Mouse (Mus musculus) limb, embryonic 13.5 days (tissue): ENCODE measurements around the gene Zfp618. TPM values are rescaled to one million over a fixed set of nuclear protein-coding genes. Genes with fewer than 3 reads are reported as not detected.

Experiments
- ATAC-seq: fragments of 200-750 bp; cut with Nextera tagmentation; 2 replicates; pipeline ENCODE4 v1.8.0; 2017; ENCODE audit warnings: low read depth, moderate number of reproducible peaks, moderate TSS enrichment; ENCODE audit not compliant: low FRiP score
- H3K27ac ChIP-seq: fragments of 300-500 bp; sonication (generic); 2 replicates; pipeline ENCODE4 v1.5.1; 2015; ENCODE audit warnings: inconsistent platforms, mild to moderate bottlenecking, moderate library complexity
- H3K27me3 ChIP-seq: fragments of 300-500 bp; sonication (generic); 2 replicates; pipeline ENCODE4 v1.6.1; 2015; ENCODE audit warnings: mild to moderate bottlenecking, inconsistent platforms
- H3K36me3 ChIP-seq: fragments of 300-500 bp; sonication (generic); 2 replicates; pipeline ENCODE4 v1.6.1; 2015; ENCODE audit warnings: inconsistent platforms, mild to moderate bottlenecking, moderate library complexity
- H3K4me1 ChIP-seq: fragments of 300-500 bp; sonication (generic); 2 replicates; pipeline ENCODE4 v1.6.1; 2015; ENCODE audit warnings: inconsistent platforms
- H3K4me2 ChIP-seq: fragments of 300-500 bp; sonication (generic); replicated peaks from 2 replicates; pipeline ENCODE4 v1.6.1; 2015; ENCODE audit warnings: inconsistent platforms, mild to moderate bottlenecking, moderate library complexity
- H3K4me3 ChIP-seq: fragments of 300-500 bp; sonication (generic); 2 replicates; pipeline ENCODE4 v1.5.1; 2015; ENCODE audit warnings: moderate library complexity, mild to moderate bottlenecking, inconsistent platforms
- H3K9ac ChIP-seq: fragments of 300-500 bp; sonication (generic); 2 replicates; pipeline ENCODE4 v1.6.1; 2015; ENCODE audit warnings: mild to moderate bottlenecking, inconsistent platforms
- H3K9me3 ChIP-seq: fragments of 300-500 bp; sonication (generic); 2 replicates; pipeline ENCODE4 v1.6.1; 2016; ENCODE audit warnings: inconsistent platforms
- WGBS: fragments of 180-500 bp; shearing (Covaris S2); methylation state at CpG from one replicate; pipeline ENCODE4 v1.1.7; 2015; 5-methylcytosine and 5-hydroxymethylcytosine counted together
- polyA plus RNA-seq: library from polyadenylated mRNA; unstranded; fragments of >200 nt; fragmentation: Nextera tagmentation; extraction: Ambion mirVana; gene quantifications from 2 replicates; pipeline ENCODE4 v1.2.1, GENCODE M21; 2015

Zfp618 gene
- polyA plus RNA-seq, 1 experiment from 2014 or later = 39.2 TPM

DNA sequence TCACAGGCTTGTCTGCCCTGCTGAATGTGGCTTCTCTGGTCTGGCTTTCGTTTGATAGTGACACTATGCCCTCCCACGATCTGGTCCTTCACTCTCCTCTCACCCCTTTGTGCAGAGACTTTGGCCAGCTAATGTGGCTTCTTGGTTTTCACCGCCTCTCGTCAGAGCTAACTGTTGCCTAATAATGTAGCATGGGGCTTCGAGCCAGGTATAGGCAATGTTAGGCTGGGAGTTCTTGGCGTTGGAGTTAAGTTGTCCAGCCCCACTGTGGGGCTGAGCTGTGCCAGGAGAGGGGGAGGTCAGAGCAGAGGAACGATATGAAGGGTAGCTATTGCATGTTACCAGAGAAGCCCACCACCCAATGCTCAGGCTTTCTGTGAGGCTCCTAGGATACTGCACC is 34.5 kb downstream of the Zfp618 start:
- peaks cover 34% of the 10 kb centered on the region for H3K36me3 ChIP-seq
- H3K4me3 ChIP-seq = no peak overlapping the region
- ATAC-seq = no peak
- no peak overlapping the region for H3K4me2 ChIP-seq
- H3K27ac ChIP-seq = no peak overlapping the region
- WGBS = 75% methylated on average over 7 of the region's 7 CpGs
- H3K27me3 ChIP-seq = no peaks in the 10 kb centered on the region
- 0 out of 2 replicates have a peak, but pooled peaks cover 4% of the 10 kb centered on the region for H3K9me3 ChIP-seq
- no peak overlapping the region for H3K9ac ChIP-seq
- H3K4me1 ChIP-seq = peaks cover 58% of the 10 kb centered on the region

GRCm38 (mm10) chr4:63000316-63001055 is 35.1 kb downstream of the Zfp618 start:
- ATAC-seq = no peak
- Histone ChIP-seq H3K27ac (no peak overlapping the region), H3K9me3 (no peaks in the 10 kb centered on the region), H3K9ac (no peak overlapping the region), H3K27me3 (no peaks in the 10 kb centered on the region), H3K4me1 (peaks cover 64% of the 10 kb centered on the region), H3K4me2 (no peak overlapping the region), H3K36me3 (peaks cover 30% of the 10 kb centered on the region), H3K4me3 (no peak overlapping the region)
- 77% methylated on average over 11 of the region's 11 CpGs for WGBS

DNA sequence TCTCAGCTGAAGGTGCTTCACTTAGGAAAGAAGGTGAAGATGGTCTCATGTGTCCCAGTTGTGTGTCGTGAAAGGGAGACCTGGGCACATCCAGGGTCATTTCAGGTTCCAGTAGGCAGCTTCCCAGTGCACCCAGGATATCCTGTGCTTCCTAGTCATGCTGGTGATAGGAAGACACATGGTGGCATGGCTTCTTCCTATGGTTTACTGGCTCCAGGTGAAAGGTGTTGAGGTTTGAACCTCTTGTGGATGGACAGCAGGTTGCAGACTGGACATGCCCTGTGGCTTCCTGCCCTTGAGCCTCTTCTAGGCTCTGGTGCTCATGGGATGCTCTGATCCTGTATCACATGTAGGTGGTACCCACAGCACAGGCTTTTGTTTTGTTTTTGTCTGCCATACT is 37.0 kb downstream of the Zfp618 start:
- Histone ChIP-seq H3K4me1 (peaks cover 65% of the 10 kb centered on the region), H3K27me3 (no peaks in the 10 kb centered on the region), H3K4me3 (no peak overlapping the region), H3K9ac (no peak overlapping the region), H3K9me3 (no peaks in the 10 kb centered on the region), H3K27ac (no peak overlapping the region), H3K36me3 (peaks cover 16% of the 10 kb centered on the region), H3K4me2 (no peak overlapping the region)
- 81% methylated on average over 1 of the region's 1 CpGs for WGBS
- no peak for ATAC-seq

DNA sequence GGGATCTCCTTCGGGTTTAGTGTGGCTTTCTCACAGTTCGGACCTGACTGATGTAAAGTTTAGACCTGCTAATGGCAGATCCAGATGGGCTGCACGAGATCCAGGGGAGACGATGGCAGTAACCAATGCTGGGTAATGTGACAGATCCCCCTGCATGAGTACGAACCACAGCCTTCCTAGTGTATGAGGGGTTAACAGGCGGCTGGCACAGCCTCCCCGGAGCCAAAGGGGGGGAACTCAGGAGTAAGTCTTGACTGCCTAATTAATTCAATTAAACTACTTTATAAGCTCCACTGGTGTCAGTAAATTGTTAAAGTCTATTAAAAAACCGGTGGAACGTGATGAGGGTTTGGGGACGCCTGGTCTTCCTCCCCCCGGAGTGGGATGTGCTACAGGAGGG is 39.1 kb downstream of the Zfp618 start:
- Histone ChIP-seq H3K27ac (no peak overlapping the region), H3K4me3 (no peak overlapping the region), H3K4me2 (no peak overlapping the region), H3K36me3 (0 out of 2 replicates have a peak, but pooled peaks cover 11% of the 10 kb centered on the region), H3K9ac (no peak overlapping the region), H3K4me1 (peaks cover 48% of the 10 kb centered on the region), H3K27me3 (no peaks in the 10 kb centered on the region), H3K9me3 (no peaks in the 10 kb centered on the region)
- ATAC-seq = no peak
- WGBS = 59% methylated on average over 11 of the region's 11 CpGs

DNA sequence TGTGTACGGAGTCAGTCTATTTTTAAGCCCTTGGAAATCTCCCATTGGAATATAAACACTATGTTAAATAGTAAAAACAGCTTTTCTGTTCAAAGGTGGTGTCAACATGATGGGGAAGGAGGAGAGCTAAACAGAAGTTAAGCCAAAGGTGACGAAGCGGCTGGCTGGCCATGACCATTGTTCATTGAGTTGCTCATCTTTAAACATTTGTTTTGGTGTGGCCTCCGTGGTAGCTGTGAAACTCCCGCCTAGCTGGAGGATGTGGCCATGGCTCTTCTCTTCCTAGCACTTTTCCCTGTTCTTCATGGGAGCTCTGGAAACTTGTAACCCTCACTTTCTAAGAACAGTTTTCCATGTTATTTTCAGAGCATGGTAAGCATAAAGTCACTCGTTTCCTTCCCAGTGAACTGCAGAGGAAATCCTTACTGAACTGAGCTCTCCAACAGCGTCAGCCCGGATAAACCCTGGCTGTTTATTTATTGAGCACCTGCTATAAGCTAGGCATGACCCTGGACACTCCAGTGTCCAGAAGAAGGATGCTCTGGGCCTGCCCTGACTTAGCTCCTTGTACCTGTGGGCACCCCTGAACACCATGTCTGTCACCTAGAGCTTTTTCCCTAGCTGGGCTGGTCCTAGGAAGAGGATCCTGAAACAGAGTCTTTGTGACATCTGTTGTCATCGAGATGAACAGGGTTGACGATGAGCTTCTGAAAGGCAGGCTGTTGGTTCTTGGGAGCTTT is 40.2 kb downstream of the Zfp618 start:
- H3K27ac ChIP-seq = no peak overlapping the region
- no peaks in the 10 kb centered on the region for H3K9me3 ChIP-seq
- no peak for ATAC-seq
- H3K4me2 ChIP-seq = no peak overlapping the region
- H3K4me1 ChIP-seq = peaks cover 48% of the 10 kb centered on the region
- WGBS = 81% methylated on average over 10 of the region's 10 CpGs
- 0 out of 2 replicates have a peak, but pooled peaks cover 9% of the 10 kb centered on the region for H3K36me3 ChIP-seq
- no peak overlapping the region for H3K9ac ChIP-seq
- no peaks in the 10 kb centered on the region for H3K27me3 ChIP-seq
- no peak overlapping the region for H3K4me3 ChIP-seq

GRCm38 (mm10) chr4:63006198-63007155 is 41.1 kb downstream of the Zfp618 start:
- Histone ChIP-seq H3K27ac (no peak overlapping the region), H3K9me3 (no peaks in the 10 kb centered on the region), H3K4me2 (no peak overlapping the region), H3K9ac (no peak overlapping the region), H3K4me1 (peaks cover 49% of the 10 kb centered on the region), H3K36me3 (0 out of 2 replicates have a peak, but pooled peaks cover 8% of the 10 kb centered on the region), H3K27me3 (no peaks in the 10 kb centered on the region), H3K4me3 (no peak overlapping the region)
- ATAC-seq = no peak
- WGBS = 79% methylated on average over 7 of the region's 7 CpGs

GRCm38 (mm10) chr4:63008206-63008605 is 42.8 kb downstream of the Zfp618 start:
- Histone ChIP-seq H3K4me3 (no peak overlapping the region), H3K9ac (no peak overlapping the region), H3K4me1 (peaks cover 58% of the 10 kb centered on the region), H3K27ac (no peak overlapping the region), H3K27me3 (no peaks in the 10 kb centered on the region), H3K9me3 (no peaks in the 10 kb centered on the region), H3K4me2 (no peak overlapping the region), H3K36me3 (0 out of 2 replicates have a peak, but pooled peaks cover 2% of the 10 kb centered on the region)
- WGBS = 86% methylated on average over 9 of the region's 9 CpGs
- no peak for ATAC-seq

- 85% methylated on average over 3 of the region's 3 CpGs for WGBS
- H3K4me1 ChIP-seq = peaks cover 57% of the 10 kb centered on the region
- no peak overlapping the region for H3K4me2 ChIP-seq
- no peaks in the 10 kb centered on the region for H3K9me3 ChIP-seq
- H3K4me3 ChIP-seq = no peak overlapping the region
- no peaks in the 10 kb centered on the region for H3K27me3 ChIP-seq
- ATAC-seq = no peak
- H3K36me3 ChIP-seq = 0 out of 2 replicates have a peak, but pooled peaks cover 2% of the 10 kb centered on the region
- no peak overlapping the region for H3K27ac ChIP-seq
- no peak overlapping the region for H3K9ac ChIP-seq
These were observed 43.4 kb downstream of the Zfp618 start for GRCm38 (mm10) chr4:63008822-63009221.

DNA sequence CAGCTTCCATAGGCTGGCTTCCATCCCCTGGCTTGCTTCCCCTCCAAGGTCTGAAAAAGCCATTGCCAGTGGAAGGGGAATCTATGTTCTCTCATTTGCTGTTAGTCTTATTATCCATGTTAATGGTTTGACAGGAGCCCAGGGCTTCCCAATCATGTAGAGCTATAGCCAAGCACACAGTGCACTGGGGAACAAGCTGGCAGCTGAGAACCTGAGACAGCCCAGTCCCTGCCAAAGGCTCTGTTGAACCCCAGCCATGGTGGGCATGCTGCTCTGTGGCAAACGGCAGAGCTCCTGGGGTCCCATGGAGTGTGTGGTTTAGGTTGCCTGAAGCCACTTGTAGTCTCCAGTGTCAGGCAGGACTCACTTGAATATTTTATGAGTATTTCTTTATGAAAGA is 44.4 kb downstream of the Zfp618 start:
- Histone ChIP-seq H3K9me3 (peaks cover 5% of the 10 kb centered on the region; the same call in 1 of the 2 replicates), H3K27me3 (no peaks in the 10 kb centered on the region), H3K9ac (no peak overlapping the region), H3K27ac (peak overlapping the region; percentile 22; the same call in 1 of the 2 replicates), H3K36me3 (peaks cover 6% of the 10 kb centered on the region; the same call in 1 of the 2 replicates), H3K4me3 (no peak overlapping the region), H3K4me2 (no peak overlapping the region), H3K4me1 (peaks cover 47% of the 10 kb centered on the region)
- no peak for ATAC-seq
- 50% methylated on average over 1 of the region's 1 CpGs for WGBS

GRCm38 (mm10) chr4:63010226-63010625 is 44.9 kb downstream of the Zfp618 start:
- H3K9ac ChIP-seq = no peak overlapping the region
- H3K4me2 ChIP-seq = no peak overlapping the region
- no peak overlapping the region; the same call in 1 of the 2 replicates for H3K27ac ChIP-seq
- peaks cover 43% of the 10 kb centered on the region for H3K4me1 ChIP-seq
- peaks cover 6% of the 10 kb centered on the region; the same call in 1 of the 2 replicates for H3K36me3 ChIP-seq
- no peak overlapping the region for H3K4me3 ChIP-seq
- ATAC-seq = no peak
- H3K9me3 ChIP-seq = peaks cover 5% of the 10 kb centered on the region; the same call in 1 of the 2 replicates
- 79% methylated on average over 4 of the region's 4 CpGs for WGBS
- no peaks in the 10 kb centered on the region for H3K27me3 ChIP-seq

DNA sequence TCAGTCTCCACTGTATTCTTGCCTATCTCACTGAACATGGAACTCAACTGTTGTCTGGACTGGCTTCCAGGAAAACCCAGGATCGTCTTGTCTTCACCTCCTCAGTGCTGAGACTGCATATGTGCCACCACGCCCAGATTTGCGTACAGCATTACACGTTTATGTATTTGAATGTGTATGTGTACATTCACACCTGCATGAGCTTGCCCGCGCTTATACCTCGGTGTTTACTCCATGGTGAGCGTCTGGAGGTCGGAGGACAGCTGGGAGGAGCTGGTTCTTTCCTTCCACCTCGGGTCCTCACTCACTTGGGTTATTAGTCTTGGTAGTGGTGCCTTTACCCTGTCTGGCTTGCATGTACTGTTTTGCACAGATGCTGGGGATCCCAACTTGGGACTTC is 53.2 kb downstream of the Zfp618 start:
- no peaks in the 10 kb centered on the region for H3K27me3 ChIP-seq
- no peak overlapping the region for H3K4me2 ChIP-seq
- peaks cover 7% of the 10 kb centered on the region for H3K36me3 ChIP-seq
- no peak overlapping the region for H3K4me3 ChIP-seq
- H3K9me3 ChIP-seq = peaks cover 5% of the 10 kb centered on the region; the same call in 1 of the 2 replicates
- no peak for ATAC-seq
- peaks cover 14% of the 10 kb centered on the region for H3K4me1 ChIP-seq
- no peak overlapping the region for H3K9ac ChIP-seq
- 93% methylated on average over 10 of the region's 10 CpGs for WGBS
- no peak overlapping the region for H3K27ac ChIP-seq
